Mouse (Mus musculus) lung, embryonic 15.5 days (tissue): Measurements from ENCODE around the gene Gpr4. TPM values are rescaled to one million over a fixed set of nuclear protein-coding genes. Genes with fewer than 3 reads are reported as not detected.

Experiments
- ATAC-seq: fragments of 200-750 bp; cut with Nextera tagmentation; 2 replicates; pipeline ENCODE4 v1.8.0; 2017; ENCODE audit warnings: moderate number of reproducible peaks, borderline replicate concordance; ENCODE audit not compliant: low FRiP score, low TSS enrichment; ENCODE audit errors: extremely low read depth
- H3K27ac ChIP-seq: fragments of 300-500 bp; sonication (generic); 2 replicates; pipeline ENCODE4 v1.5.1; 2015; ENCODE audit warnings: moderate library complexity, mild to moderate bottlenecking, inconsistent platforms
- H3K27me3 ChIP-seq: fragments of 300-500 bp; sonication (generic); 2 replicates; pipeline ENCODE4 v1.6.1; 2015; ENCODE audit warnings: inconsistent platforms
- H3K36me3 ChIP-seq: fragments of 300-500 bp; sonication (generic); 2 replicates; pipeline ENCODE4 v1.6.1; 2015; ENCODE audit warnings: inconsistent platforms
- H3K4me1 ChIP-seq: fragments of 300-500 bp; sonication (generic); 2 replicates; pipeline ENCODE4 v1.6.1; 2015; ENCODE audit warnings: inconsistent platforms
- H3K4me2 ChIP-seq: fragments of 300-500 bp; sonication (generic); 2 replicates; pipeline ENCODE4 v1.6.1; 2015; ENCODE audit warnings: inconsistent platforms, mild to moderate bottlenecking, moderate library complexity
- H3K4me3 ChIP-seq: fragments of 300-500 bp; sonication (generic); 2 replicates; pipeline ENCODE4 v1.5.1; 2015; ENCODE audit warnings: mild to moderate bottlenecking, inconsistent platforms
- H3K9ac ChIP-seq: fragments of 300-500 bp; sonication (generic); 2 replicates; pipeline ENCODE4 v1.6.1; 2015; ENCODE audit warnings: inconsistent platforms
- H3K9me3 ChIP-seq: fragments of 300-500 bp; sonication (generic); 2 replicates; pipeline ENCODE4 v1.6.1; 2016; ENCODE audit warnings: inconsistent platforms
- WGBS: fragments of 180-500 bp; shearing (Covaris S2); methylation state at CpG from one replicate; pipeline ENCODE4 v1.1.7; 2015; 5-methylcytosine and 5-hydroxymethylcytosine counted together
- polyA plus RNA-seq: library from polyadenylated mRNA; unstranded; fragments of >200 nt; fragmentation: Nextera tagmentation; extraction: Ambion mirVana; gene quantifications from 2 replicates; pipeline ENCODE4 v1.2.1, GENCODE M21; 2015

Gpr4 gene
- polyA plus RNA-seq, 1 experiment from 2014 or later: 2.2 TPM

DNA sequence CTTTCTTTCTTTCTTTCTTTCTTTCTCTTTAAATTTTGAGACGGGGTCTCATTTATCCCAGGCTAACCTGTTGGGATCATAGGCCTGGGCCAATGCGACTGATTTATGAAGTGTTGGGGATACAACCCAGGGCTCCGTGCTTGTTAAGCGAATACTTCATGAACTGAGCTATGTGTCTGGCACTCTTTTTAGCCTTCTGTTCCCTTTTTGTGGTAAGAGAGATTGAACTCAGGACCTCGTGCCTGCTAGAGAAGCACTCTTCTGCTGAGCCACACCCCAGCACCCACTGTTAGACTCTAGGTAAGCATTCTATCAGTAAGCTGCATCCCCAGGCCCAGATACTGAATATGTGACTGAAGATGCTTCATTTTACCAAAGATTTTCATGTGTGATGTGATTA is 5.2 kb downstream of the Gpr4 start:
- no peaks in the 10 kb centered on the region for H3K36me3 ChIP-seq
- no peak overlapping the region for H3K27ac ChIP-seq
- H3K4me3 ChIP-seq: no peak overlapping the region
- peaks cover 5% of the 10 kb centered on the region; the same call in 1 of the 2 replicates for H3K4me1 ChIP-seq
- 37% methylated on average over 5 of the region's 5 CpGs for WGBS
- no peak overlapping the region for H3K9ac ChIP-seq
- no peak for ATAC-seq
- H3K27me3 ChIP-seq: no peaks in the 10 kb centered on the region; the same call in 1 of the 2 replicates
- no peaks in the 10 kb centered on the region for H3K9me3 ChIP-seq
- H3K4me2 ChIP-seq: no peak overlapping the region

DNA sequence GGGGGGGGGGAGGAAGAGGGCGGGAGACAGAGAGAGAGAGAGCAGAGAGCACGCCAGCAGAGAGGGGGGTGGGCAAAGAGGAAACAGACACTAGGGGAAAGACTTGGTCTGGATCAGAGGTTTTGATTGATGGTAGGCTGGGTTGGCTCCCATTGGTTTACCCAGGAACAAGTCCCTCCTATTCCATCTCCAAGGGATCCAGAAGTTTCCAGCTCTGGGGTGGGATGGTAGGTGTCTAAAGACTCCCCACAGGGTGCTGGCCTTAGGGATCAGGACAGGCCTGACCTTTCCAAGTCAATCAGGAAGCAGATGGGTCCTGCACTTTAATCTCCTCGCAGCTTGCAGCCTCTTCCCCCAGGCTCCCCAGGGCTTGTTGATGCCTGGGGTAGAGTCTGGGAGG is 5.6 kb downstream of the Gpr4 start:
- Histone ChIP-seq H3K27me3 (no peaks in the 10 kb centered on the region; the same call in 1 of the 2 replicates), H3K4me2 (no peak overlapping the region), H3K4me1 (0 out of 2 replicates have a peak, but pooled peaks cover 4% of the 10 kb centered on the region), H3K9me3 (no peaks in the 10 kb centered on the region), H3K36me3 (no peaks in the 10 kb centered on the region), H3K4me3 (no peak overlapping the region), H3K9ac (no peak overlapping the region), H3K27ac (no peak overlapping the region)
- ATAC-seq: 0 out of 2 replicates have a peak, but pooled peaks have one; percentile 52
- WGBS: 0% methylated on average over 2 of the region's 3 CpGs

DNA sequence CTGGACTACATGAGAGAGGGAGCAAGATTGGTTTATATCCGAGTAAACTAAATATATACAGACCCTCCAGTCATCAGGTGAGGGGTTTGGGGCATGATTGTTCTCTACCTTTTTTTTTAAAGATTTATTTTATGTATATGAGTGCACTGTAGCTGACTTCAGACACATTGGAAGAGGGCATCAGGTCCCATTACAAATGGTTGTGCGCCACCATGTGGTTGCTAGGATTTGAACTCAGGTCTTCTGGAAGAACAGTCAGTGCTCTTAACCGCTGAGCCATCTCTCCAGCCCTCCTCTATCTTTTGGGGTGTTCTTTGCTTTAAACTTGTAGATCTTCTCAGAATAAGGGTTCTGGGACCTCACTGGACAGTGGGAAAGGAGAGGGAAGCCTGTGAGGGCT is 7.7 kb downstream of the Gpr4 start:
- Histone ChIP-seq H3K36me3 (no peaks in the 10 kb centered on the region), H3K4me1 (0 out of 2 replicates have a peak, but pooled peaks cover 4% of the 10 kb centered on the region), H3K9ac (no peak overlapping the region), H3K9me3 (no peaks in the 10 kb centered on the region), H3K27ac (no peak overlapping the region), H3K27me3 (no peaks in the 10 kb centered on the region), H3K4me3 (no peak overlapping the region), H3K4me2 (no peak overlapping the region)
- ATAC-seq: no peak
- WGBS: 69% methylated on average over 3 of the region's 3 CpGs

DNA sequence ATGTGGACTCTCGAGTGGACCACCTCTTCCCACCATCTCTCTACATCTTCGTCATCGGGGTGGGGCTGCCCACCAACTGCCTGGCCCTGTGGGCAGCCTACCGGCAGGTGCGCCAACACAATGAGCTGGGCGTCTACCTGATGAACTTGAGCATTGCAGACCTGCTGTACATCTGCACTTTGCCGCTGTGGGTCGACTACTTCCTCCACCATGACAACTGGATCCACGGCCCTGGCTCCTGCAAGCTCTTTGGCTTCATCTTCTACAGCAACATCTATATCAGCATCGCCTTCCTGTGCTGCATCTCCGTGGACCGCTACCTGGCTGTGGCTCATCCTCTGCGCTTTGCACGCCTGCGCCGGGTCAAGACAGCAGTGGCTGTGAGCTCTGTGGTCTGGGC is 9.9 kb downstream of the Gpr4 start:
- Histone ChIP-seq H3K9me3 (no peaks in the 10 kb centered on the region), H3K36me3 (no peaks in the 10 kb centered on the region), H3K4me2 (no peak overlapping the region), H3K4me3 (no peak overlapping the region), H3K4me1 (peaks cover 10% of the 10 kb centered on the region; the same call in 1 of the 2 replicates), H3K9ac (no peak overlapping the region), H3K27ac (no peak overlapping the region), H3K27me3 (no peaks in the 10 kb centered on the region)
- ATAC-seq: no peak
- WGBS: 91% methylated on average over 16 of the region's 16 CpGs

DNA sequence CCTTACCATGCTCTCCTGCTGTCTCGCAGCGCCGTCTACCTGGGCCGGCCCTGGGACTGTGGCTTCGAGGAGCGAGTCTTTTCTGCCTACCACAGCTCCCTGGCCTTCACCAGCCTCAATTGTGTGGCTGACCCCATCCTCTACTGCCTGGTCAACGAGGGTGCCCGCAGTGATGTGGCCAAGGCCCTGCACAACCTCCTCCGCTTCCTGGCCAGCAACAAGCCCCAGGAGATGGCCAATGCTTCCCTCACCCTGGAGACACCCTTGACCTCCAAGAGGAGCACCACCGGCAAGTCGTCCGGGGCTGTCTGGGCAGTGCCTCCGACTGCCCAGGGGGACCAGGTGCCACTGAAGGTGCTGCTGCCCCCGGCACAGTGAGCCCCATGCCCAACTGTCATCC is 10.5 kb downstream of the Gpr4 start:
- H3K27ac ChIP-seq: no peak overlapping the region
- no peaks in the 10 kb centered on the region for H3K36me3 ChIP-seq
- no peaks in the 10 kb centered on the region for H3K27me3 ChIP-seq
- peaks cover 10% of the 10 kb centered on the region; the same call in 1 of the 2 replicates for H3K4me1 ChIP-seq
- H3K9ac ChIP-seq: no peak overlapping the region
- no peaks in the 10 kb centered on the region for H3K9me3 ChIP-seq
- no peak overlapping the region for H3K4me2 ChIP-seq
- 88% methylated on average over 14 of the region's 14 CpGs for whole genome bisulfite sequencing
- H3K4me3 ChIP-seq: no peak overlapping the region
- no peak for ATAC-seq

DNA sequence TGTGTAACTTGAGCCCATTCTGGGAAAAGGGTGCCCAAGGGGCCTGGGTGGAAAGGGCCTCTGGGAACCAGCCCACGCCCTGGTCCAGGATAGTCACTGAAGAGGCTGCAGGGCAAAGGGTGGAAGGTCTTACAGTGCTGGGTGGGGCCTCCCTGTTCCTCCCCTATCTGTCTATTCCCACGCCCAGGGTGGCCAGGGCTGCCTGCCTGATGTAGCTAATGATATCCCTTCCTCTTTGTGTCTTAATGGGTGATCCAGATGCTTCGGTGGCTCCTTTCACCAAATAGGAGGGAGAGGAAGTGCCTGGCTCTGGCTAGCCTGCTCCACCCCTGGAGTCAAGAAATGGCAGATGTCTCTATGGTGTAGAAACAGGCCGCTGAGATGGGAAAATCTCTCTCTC is 12.6 kb downstream of the Gpr4 start:
- ATAC-seq: no peak
- Histone ChIP-seq H3K9me3 (no peaks in the 10 kb centered on the region), H3K27me3 (no peaks in the 10 kb centered on the region), H3K4me2 (no peak overlapping the region), H3K36me3 (no peaks in the 10 kb centered on the region), H3K27ac (no peak overlapping the region), H3K4me1 (peaks cover 15% of the 10 kb centered on the region), H3K9ac (no peak overlapping the region), H3K4me3 (no peak overlapping the region)
- WGBS: 71% methylated on average over 4 of the region's 4 CpGs

DNA sequence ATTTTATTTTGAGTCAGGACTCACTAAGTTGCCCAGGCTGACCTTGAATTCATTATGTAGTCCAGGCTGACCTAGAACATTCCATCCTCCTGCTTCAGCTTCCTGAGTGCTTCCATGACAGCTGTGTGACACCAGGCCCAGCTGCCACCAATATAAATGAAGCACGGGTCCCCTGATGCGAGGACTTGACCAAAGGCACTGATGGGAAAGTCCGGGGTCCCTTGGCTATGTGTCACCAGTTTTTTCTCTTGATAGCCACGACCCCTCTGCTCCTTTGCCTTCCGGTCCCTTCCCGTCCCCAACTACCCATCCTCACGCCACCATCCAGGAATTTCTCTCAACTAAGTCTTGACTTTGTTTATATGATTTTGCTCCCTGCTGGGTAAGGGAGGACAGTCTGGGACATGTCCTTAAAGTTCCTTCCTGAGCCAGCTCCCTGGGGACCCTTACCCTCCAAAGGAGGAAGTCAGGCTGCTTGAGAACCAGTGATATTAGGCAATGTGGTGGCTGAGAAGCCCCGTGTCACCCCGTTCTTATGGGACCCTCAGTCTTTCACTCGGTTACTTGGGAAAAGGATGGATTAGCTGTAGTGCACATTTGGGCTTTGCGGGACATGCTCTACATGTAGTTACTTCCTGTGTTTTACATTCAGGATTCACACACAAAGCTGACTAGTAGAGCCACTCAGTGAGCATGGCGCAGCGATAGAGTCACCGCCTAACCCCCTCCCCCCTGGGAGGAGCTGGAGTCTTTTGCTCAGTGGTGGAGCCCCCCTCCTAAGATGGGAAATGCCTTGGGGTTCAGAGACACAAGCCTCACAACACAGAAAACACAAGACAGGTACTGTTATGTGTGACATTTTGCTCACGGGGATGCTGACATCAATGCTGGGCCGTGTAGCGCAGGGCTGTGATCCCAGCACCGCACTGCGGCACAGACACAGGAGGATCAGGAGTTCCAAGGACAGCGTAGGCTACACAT is 14.8 kb downstream of the Gpr4 start:
- peak overlapping the region; percentile 77 for H3K4me2 ChIP-seq
- H3K9me3 ChIP-seq: no peaks in the 10 kb centered on the region
- H3K27me3 ChIP-seq: no peaks in the 10 kb centered on the region
- H3K9ac ChIP-seq: peak overlapping the region; percentile 76
- peak overlapping the region; percentile 66 for H3K4me3 ChIP-seq
- peak; percentile 9; the same call in 1 of the 2 replicates for ATAC-seq
- H3K36me3 ChIP-seq: no peaks in the 10 kb centered on the region
- WGBS: 10% methylated on average over 20 of the region's 20 CpGs
- peak overlapping the region; percentile 99 for H3K27ac ChIP-seq
- peaks cover 20% of the 10 kb centered on the region for H3K4me1 ChIP-seq

DNA sequence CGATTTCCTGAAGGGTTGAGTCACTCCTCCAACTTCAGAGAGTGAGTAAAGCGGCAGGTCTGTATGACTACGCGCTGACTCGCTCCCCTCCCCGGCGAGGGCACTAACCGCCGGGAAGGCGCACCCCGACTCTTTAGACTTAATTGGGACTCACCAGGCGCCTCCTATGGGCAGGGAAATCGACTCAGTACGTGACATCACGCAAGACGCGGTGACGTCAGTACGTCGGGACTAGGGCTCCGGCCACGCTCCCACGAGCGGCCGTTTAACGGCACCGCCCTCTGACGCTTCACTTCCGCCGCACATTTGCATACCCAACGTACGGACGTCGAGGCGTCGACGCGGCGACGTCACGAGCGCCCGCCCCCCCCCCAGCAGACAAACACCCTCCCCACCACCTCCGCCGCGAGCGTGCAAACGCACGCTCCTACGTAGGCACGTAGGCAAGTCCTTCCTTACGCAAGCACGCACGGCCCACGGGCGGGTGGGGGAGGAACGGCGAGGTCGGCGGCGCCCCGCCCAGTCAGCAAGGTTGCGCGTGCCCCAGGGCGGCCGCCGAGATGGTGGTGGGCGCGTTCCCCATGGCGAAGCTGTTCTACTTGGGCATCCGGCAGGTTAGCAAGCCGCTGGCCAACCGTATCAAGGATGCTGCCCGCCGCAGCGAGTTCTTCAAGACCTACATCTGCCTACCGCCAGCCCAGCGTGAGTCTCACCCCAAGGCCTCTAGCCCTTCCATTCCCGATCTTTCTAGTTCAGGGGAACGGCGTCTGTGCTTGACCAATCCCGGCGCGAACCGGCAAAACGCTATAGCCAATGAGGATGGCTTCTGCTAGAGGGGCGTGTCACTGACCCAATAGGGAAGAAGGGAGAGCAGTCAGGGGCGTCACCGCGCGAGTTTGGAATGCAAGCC is 15.8 kb downstream of the Gpr4 start, which contains the start of gene Opa3:
Opa3 (plus strand) TSS at position 452 of the 910 bp plus-strand sequence.
- Histone ChIP-seq H3K4me3 (peak within 1 kb of the TSS; percentile 66), H3K4me1 (peaks cover 20% of the 10 kb centered on the region), H3K4me2 (peak within 1 kb of the TSS; percentile 78), H3K9me3 (no peaks in the 10 kb centered on the region), H3K36me3 (no peaks in the 10 kb centered on the region), H3K27ac (peak within 1 kb of the TSS; percentile 99), H3K9ac (peak within 1 kb of the TSS; percentile 76), H3K27me3 (no peaks in the 10 kb centered on the region)
- 0% methylated on average over 91 of the region's 91 CpGs for WGBS
- ATAC-seq: peak; percentile 95

DNA sequence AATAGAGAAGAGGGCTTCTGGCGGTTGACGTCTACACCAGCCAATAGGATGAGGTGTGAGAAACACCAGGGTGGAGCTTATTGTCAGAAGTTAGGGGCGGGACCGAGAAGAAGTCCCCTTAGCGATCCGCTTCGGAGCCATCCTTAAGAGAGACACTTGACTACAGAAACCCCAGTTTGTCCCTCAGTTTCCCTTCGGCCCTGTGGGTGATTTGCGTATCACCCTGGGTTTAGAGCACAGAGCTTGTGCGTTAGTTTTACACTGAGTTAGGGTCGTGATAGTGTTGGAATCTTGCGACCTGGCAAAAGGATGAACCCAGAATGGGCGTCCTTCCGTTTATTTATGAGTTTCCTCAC is 16.4 kb downstream of the Gpr4 start:
- Histone ChIP-seq H3K27ac (peak overlapping the region; percentile 68), H3K9ac (peak overlapping the region; percentile 60), H3K27me3 (no peaks in the 10 kb centered on the region), H3K4me1 (peaks cover 20% of the 10 kb centered on the region), H3K36me3 (no peaks in the 10 kb centered on the region), H3K9me3 (no peaks in the 10 kb centered on the region), H3K4me2 (peak overlapping the region; percentile 78), H3K4me3 (peak overlapping the region; percentile 66)
- WGBS: 1% methylated on average over 14 of the region's 14 CpGs
- no peak for ATAC-seq

DNA sequence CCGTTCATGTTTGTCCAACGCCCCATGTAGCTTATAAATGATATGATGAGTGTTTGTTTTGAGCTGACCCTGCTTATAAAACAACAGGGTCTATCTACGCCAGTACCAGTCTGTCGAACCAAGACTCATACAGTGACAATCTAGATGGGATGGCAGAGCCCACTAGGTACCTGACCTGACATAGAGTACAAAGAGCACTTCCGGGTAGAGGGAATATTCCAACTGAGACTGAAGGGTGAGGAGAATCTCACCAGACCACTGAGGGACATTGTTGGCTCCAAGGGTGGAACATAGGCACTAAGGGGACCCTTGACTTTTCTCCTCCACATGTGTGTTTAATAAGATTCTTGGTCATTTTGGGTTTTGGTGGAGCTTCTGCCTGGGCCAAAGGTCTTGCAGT is 17.1 kb downstream of the Gpr4 start:
- WGBS: 29% methylated on average over 5 of the region's 5 CpGs
- ATAC-seq: no peak
- H3K4me3 ChIP-seq: peak overlapping the region; percentile 66
- peak overlapping the region; percentile 60 for H3K9ac ChIP-seq
- H3K4me2 ChIP-seq: peak overlapping the region; percentile 78
- H3K9me3 ChIP-seq: no peaks in the 10 kb centered on the region
- H3K36me3 ChIP-seq: no peaks in the 10 kb centered on the region
- H3K4me1 ChIP-seq: peaks cover 20% of the 10 kb centered on the region
- no peaks in the 10 kb centered on the region for H3K27me3 ChIP-seq
- H3K27ac ChIP-seq: 0 out of 2 replicates have a peak overlapping the region, but pooled peaks have one; percentile 68

DNA sequence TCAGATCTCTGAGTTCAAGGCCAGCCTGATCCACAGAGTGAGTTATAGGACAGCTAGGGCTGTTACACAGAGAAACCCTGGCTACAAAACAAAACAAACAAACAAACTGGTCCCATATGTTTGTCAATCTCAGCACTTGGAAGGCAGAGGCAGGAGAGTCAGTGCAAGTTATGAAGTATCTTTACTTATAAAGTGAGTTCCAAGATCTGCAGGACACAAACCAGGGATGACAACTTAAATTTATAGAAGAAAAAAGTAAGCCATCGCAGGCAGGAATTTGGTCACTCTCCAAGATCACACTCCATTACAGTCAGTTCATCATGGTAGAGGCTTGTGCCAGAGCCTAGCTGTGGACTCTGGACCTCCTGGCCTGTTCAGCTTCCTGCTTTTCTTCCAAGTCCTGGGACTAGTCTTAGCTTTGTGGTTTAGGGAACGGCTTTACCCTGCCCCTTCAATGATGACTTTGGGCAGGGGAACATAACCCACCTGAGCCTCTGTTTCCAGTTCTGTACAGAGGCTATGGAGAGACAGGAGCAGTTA is 17.8 kb downstream of the Gpr4 start:
- Histone ChIP-seq H3K27ac (no peak overlapping the region), H3K9ac (no peak overlapping the region), H3K4me2 (no peak overlapping the region), H3K27me3 (no peaks in the 10 kb centered on the region), H3K36me3 (no peaks in the 10 kb centered on the region), H3K4me1 (peaks cover 20% of the 10 kb centered on the region), H3K9me3 (no peaks in the 10 kb centered on the region), H3K4me3 (no peak overlapping the region)
- no peak for ATAC-seq
- WGBS: 75% methylated on average over 2 of the region's 2 CpGs
